Mouse (Mus musculus) Patski (cell line): ENCODE results near the gene Plekha7. TPM values are rescaled to one million over a fixed set of nuclear protein-coding genes. Genes with fewer than 3 reads are reported as not detected.
A peak's percentile ranks its signal among the peaks of the same experiment; 100 is the strongest.

Experiments
- ATAC-seq: fragments of 100-300 bp; one replicate; pipeline ENCODE4 v1.8.0; 2021
- CTCF ChIA-PET: fragments of 350-600 bp; sonication (Branson Sonifier 250); formaldehyde crosslinking; loops from one replicate; lab custom pipeline; 2022; ENCODE audit warnings: inconsistent platforms; lab: Charles Lee
- POLR2A ChIA-PET: fragments of 350-600 bp; sonication (Branson Sonifier 250); formaldehyde crosslinking; loops from one replicate; lab custom pipeline; 2022; ENCODE audit warnings: antibody characterized with exemption, inconsistent platforms; lab: Charles Lee
- DNase-seq: peaks from one replicate; pipeline ENCODE4 v3.0.0-alpha.2; 2011; ENCODE audit warnings: low read depth, low spot score
- H3K27me3 ChIP-seq: fragments of 371-371 bp; one replicate; pipeline ENCODE4 v1.5.1; 2021
- CTCF ChIP-seq: fragments of 100-300 bp; IDR thresholded peaks from one replicate; pipeline ENCODE4 v1.5.1; 2021
- in situ Hi-C: fragments of 300-500 bp; cut with MboI; formaldehyde crosslinking; loops from 3 replicates; pipeline ENCODE4 v1.11.1; 2018; ENCODE audit warnings: low pct_unique_long_range_greater_than_20kb, mixed read lengths
- polyA plus RNA-seq: library from polyadenylated mRNA; unstranded; gene quantifications from one replicate; pipeline ENCODE4 v1.2.3, GENCODE M21; 2021

Plekha7 gene
- polyA plus RNA-seq, 1 experiment from 2014 or later, result 31.0 TPM

DNA sequence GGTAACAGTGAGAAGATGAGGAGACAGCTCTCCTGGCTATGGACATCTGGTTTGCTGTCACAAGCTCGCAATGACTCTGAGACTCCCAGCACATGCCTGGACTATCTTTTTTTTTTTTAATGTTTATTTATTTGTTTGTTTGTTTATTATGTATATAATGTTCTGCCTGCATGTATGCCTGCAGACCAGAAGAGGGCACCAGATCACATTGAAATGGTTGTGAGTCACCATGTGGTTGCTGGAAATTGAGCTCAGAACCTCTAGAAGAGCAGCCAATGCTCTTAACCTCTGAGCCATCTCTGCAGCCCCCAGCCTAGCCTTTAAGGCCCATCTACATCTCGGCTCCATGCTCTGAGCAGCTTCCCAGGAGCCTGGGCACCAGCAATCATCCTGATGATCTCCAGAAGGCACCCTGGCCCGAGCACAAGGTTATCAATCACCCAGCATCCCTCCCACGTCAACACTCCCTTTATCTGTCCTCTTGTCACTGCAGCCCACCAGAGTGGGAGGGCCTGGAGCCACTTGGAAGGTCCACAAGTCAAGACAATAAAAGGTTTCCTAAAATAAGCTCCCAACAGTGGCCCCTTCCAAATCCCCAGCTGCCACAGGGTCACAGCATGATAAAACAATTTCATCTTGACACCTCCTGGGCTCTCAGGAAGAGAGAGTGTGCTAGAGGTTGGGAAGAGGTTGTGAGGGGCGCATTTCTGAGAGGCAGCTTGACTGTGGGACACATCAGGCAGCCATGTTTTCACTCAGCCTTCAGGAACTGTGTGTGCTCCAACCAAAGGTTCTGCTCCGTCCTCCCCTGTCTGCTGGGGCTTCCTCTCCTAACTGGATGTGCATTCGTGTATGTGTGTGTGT, 63.6 kb downstream of the Plekha7 start:
- no peaks in the 10 kb centered on the region for H3K27me3 ChIP-seq
- ATAC-seq, result no peak
- DNase-seq, result no peak
- peak; percentile 61 for TF ChIP-seq CTCF
- POLR2A ChIA-PET, result interaction anchor here (0.6 to 0.7 kb wide), 2 partner anchors 21 to 98 kb away, joined by 3 to 5 read pairs; no protein-coding TSS in a partner anchor
- CTCF ChIA-PET, result interaction anchor here (0.6 to 2.3 kb wide), 11 partner anchors 9 to 87 kb away, joined by 3 to 11 read pairs (median 4); no protein-coding TSS in a partner anchor
- in situ Hi-C loops, result loop anchor here (5.0 kb wide), 1 partner anchor 77 kb away; no protein-coding TSS in a partner anchor

DNA sequence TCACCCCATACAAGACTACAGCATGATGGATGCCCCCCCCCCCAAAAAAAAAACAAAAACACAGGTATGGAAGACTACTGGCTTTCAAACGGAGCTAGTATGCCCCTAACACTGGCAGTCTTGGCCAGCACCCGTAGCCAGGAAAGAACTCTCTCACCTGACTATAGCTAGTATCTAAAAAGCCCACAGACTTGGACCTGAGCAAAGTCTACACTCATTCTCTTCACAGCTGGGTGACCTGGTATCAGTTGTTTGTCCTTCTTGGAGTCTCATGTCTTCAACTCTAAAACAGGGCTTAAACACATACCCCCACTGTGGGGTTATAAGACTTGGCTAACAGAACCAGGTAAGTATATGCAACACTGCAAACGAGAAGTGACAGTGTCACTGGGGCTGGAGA, 65.4 kb downstream of the Plekha7 start:
- no peak for ATAC-seq
- POLR2A ChIA-PET, result no interaction called here
- H3K27me3 ChIP-seq, result no peaks in the 10 kb centered on the region
- in situ Hi-C loops, result loop anchor here (5.0 kb wide), 1 partner anchor 76 kb away; no protein-coding TSS in a partner anchor
- DNase-seq, result no peak
- TF ChIP-seq CTCF, result no peak
- CTCF ChIA-PET, result interaction anchor here (0.9 to 2.3 kb wide), 4 partner anchors 19 to 81 kb away, joined by 3 to 6 read pairs (median 4); no protein-coding TSS in a partner anchor

DNA sequence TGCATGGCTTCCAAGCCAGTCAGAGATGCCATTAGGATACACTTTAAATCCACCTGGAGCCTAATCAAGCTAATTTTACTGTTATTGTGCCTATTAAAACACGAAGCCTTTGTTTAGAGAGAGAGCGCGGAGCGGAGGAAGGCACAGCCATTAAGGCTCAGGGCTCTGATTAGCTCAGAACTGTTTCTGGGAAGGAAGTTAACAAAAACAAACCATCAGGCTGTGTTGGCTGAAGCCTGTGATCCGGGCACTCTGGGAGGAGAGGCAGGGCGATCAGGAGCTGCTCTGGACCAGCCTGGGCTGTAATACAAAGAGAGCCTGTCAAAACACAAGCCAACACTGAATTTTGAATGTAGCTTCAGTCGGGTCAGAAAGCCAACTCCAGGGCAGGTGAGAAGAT, 66.6 kb downstream of the Plekha7 start:
- H3K27me3 ChIP-seq, result no peaks in the 10 kb centered on the region
- ChIA-PET CTCF (interaction anchor here (0.8 to 1.4 kb wide), 3 partner anchors 20 to 104 kb away, joined by 3 read pairs; no protein-coding TSS in a partner anchor), POLR2A (interaction anchor here (1.2 kb wide), 1 partner anchor 84 kb away, joined by 3 read pairs; no protein-coding TSS in a partner anchor)
- in situ Hi-C loops, result loop anchor here (5.0 kb wide), 1 partner anchor 74 kb away; no protein-coding TSS in a partner anchor
- no peak for DNase-seq
- no peak for TF ChIP-seq CTCF
- ATAC-seq, result no peak

DNA sequence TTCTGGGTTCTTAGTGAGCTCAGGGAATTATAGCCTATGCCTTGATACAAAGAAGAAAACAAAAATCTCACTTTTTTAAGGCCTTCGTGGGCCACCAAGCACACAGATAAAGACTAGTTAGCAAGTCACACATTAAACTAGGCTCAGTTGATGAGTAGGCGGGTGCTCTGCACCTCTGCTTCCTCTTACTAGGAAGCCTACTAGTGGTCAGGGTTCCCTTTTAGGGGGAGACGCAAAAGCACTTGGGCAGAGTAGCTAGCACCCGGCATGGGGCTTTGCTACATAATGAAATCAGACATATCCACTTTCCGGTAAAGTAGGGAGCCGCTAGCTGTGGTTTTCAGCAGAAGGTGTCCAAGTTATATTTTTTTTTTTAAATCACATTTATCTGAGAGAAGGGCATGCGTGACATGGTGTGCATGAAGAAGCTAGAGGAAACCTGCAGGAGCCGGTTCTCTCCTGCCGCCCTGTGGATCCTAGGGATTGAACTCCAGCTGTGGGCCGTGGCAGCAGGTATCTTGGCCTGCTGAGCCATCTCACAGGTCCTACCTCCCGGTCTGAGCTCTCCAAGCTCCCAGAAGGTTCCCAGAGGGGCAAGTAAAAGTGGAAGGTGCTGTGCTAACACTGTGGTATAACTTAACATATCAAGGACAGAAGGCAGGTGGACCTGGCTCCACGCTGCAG, 67.2 kb downstream of the Plekha7 start:
- H3K27me3 ChIP-seq, result no peaks in the 10 kb centered on the region
- no peak for ATAC-seq
- in situ Hi-C loops, result loop anchor here (5.0 kb wide), 1 partner anchor 74 kb away; no protein-coding TSS in a partner anchor

DNA sequence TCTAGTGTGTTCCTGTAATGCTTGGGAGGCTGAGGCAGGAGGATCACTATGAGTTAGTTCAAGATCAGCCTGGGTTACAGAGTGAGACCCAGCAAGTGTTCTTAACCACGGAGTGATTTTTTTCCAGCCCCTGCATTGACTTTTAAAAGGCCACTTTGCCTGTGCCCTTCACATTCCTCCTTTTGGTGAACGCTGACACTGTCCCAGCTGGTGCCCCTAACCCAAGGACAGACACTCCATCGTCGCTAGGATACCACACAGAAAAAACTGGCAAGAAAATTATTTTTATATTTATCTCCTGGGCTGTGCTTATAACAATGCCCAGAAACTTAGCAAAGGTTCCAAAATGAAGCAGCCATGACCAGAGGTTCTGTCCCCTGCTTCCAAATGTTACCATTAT, 67.8 kb downstream of the Plekha7 start:
- ChIA-PET CTCF (interaction anchor here (0.6 to 1.9 kb wide), 2 partner anchors 22 to 106 kb away, joined by 3 to 5 read pairs; no protein-coding TSS in a partner anchor), POLR2A (interaction anchor here (0.6 kb wide), 1 partner anchor 19 kb away, joined by 3 read pairs; no protein-coding TSS in a partner anchor)
- no peak for DNase-seq

More for the DNA sequence above, 67.2 kb downstream of the Plekha7 start:
- ChIA-PET POLR2A (interaction anchor here (0.6 to 1.2 kb wide), 2 partner anchors 19 to 84 kb away, joined by 3 read pairs; no protein-coding TSS in a partner anchor), CTCF (interaction anchor here (0.6 to 1.1 kb wide), 2 partner anchors 104 to 107 kb away, joined by 3 read pairs; no protein-coding TSS in a partner anchor)
- DNase-seq, result no peak
- TF ChIP-seq CTCF, result no peak

DNA sequence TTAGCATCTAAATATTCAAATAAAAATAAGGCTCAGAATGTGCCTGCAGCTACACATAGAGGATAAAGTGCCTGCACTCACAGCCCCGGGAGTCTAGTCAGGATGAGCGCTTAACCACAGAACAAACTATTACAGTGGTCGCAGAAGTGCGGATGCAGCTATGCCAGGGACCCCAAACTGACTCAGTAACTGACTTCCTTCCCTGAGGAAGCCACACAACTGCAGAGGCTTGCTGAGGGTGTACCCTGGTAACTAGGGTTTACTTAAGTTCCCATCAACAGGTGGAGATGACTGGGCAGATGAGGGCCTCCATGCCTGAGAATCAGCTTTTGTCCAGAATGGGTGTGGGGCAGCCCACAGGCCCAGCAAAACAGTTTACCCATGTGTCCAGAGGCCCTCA, 69.9 kb downstream of the Plekha7 start:
- DNase-seq (no peak), ATAC-seq (no peak)
- CTCF ChIA-PET, result interaction anchor here (0.6 to 0.8 kb wide), 2 partner anchors 30 to 56 kb away, joined by 3 read pairs; no protein-coding TSS in a partner anchor
- no peak for TF ChIP-seq CTCF
- in situ Hi-C loops, result no loop called here
- POLR2A ChIA-PET, result no interaction called here
- no peaks in the 10 kb centered on the region for H3K27me3 ChIP-seq

More for the DNA sequence above, 67.8 kb downstream of the Plekha7 start:
- H3K27me3 ChIP-seq, result no peaks in the 10 kb centered on the region
- in situ Hi-C loops, result loop anchor here (5.0 kb wide), 1 partner anchor 73 kb away; no protein-coding TSS in a partner anchor
- ATAC-seq, result no peak
- no peak for TF ChIP-seq CTCF

DNA sequence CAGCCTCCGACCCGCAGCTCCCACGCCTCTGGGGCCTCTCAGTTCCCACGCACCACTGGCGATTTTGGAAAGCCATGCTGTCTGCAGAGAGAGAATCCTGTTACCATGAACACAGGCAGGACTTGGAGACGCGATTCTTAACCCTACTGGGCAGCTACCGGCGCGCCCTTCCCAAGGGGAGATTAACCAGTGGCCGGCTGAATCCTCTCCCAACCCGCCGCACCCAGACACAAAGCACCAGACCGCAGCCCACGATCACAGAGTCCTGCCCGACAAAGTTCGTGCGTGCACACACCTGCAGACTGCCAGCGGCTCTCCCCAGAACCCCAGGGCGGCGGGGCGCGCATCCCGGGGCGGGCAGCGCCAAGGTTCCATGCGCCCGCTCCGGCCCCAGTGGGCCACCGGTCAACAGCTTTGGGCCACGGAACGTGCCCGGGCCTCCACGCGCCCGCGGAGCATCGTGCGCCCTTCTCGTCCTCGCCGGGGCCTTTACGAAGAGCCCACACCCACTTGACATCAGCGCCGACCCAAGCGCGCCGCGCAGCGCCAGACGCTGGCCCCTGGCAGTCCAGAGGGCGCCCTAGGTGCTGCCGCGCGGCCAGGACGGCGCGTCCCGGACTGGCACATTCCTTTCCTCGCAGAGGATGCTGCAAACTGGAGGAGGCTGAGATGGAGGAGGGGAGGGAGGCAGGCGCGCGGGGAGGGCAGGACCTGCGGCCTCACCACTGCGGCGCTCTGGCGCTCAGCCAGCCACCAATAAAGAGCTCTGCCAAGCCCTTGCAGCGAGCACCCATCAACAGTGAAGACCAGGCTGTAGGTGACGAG, 70.8 kb downstream of the Plekha7 start:
- DNase-seq (no peak), ATAC-seq (peak; percentile 76)
- H3K27me3 ChIP-seq, result no peaks in the 10 kb centered on the region
- in situ Hi-C loops, result no loop called here
- ChIA-PET POLR2A (no interaction called here), CTCF (interaction anchor here (0.6 to 0.8 kb wide), 2 partner anchors 31 to 55 kb away, joined by 3 read pairs; no protein-coding TSS in a partner anchor)
- TF ChIP-seq CTCF, result no peak

DNA sequence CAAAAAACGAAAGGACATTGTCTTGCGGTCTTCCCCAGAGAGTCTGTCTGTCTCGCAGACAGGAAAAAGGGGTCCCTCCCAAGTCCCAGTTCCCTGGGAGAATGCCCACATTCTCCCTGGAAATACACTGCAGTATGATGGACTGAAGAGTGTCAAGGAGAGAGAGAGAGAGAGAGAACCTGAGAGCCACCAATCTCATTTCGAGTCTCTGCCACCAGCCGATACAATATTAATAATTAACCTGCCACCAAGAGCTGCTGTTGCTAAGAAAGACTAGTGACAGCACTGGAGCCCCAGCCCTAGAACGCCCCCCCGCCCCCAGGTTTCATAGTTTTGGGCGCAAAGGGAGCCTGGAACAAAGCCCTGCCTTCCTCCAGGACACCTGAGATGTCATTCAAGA, 71.6 kb downstream of the Plekha7 start:
- CTCF ChIA-PET, result no interaction called here
- H3K27me3 ChIP-seq, result no peaks in the 10 kb centered on the region
- POLR2A ChIA-PET, result no interaction called here

DNA sequence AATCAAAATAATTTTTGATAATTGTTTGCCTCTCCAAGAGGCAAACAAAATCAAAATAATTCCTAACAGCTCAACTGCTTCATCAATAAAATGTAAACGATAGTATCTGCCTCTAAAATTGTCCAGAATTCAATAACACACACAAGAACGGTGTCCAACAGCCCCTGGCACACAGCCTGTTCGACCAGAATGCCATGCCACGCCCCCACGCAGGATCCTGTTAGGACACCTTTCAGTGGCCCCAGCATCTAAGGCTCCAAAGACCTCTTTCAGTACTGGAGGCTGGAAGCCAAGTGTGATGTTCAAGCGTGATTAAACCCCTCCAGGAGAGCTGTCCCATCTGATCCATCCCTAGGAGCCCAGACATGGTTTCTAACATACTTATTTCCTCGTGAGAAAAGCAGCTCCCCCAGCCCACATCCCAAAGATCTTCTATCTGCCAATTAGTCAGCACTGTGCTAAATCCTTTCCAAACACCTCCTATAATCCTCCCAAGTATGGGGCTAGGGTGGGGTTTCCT, 73.8 kb downstream of the Plekha7 start:
- DNase-seq (no peak), ATAC-seq (no peak)
- ChIA-PET CTCF (no interaction called here), POLR2A (interaction anchor here (0.6 kb wide), 1 partner anchor 72 kb away, joined by 3 read pairs; no protein-coding TSS in a partner anchor)
- TF ChIP-seq CTCF, result no peak
- H3K27me3 ChIP-seq, result no peaks in the 10 kb centered on the region
- in situ Hi-C loops, result no loop called here

More for the DNA sequence above, 71.6 kb downstream of the Plekha7 start:
- no peak for TF ChIP-seq CTCF
- DNase-seq (no peak), ATAC-seq (no peak)
- in situ Hi-C loops, result no loop called here
